Mouse (Mus musculus) central nervous system, embryonic 11.5 days (tissue): ENCODE results near the gene Elavl4. TPM values are rescaled to one million over a fixed set of nuclear protein-coding genes. Genes with fewer than 3 reads are reported as not detected.

Source experiments
- polyA plus RNA-seq: library from polyadenylated mRNA; depleted of rRNA; stranded (reverse); fragments of >200 nt; gene quantifications from 2 replicates; pipeline ENCODE4 v1.2.3, GENCODE M21; 2012; rRNA removed

The Elavl4 gene
- 57.4 and 63.5 TPM in 2 replicates for polyA plus RNA-seq

DNA sequence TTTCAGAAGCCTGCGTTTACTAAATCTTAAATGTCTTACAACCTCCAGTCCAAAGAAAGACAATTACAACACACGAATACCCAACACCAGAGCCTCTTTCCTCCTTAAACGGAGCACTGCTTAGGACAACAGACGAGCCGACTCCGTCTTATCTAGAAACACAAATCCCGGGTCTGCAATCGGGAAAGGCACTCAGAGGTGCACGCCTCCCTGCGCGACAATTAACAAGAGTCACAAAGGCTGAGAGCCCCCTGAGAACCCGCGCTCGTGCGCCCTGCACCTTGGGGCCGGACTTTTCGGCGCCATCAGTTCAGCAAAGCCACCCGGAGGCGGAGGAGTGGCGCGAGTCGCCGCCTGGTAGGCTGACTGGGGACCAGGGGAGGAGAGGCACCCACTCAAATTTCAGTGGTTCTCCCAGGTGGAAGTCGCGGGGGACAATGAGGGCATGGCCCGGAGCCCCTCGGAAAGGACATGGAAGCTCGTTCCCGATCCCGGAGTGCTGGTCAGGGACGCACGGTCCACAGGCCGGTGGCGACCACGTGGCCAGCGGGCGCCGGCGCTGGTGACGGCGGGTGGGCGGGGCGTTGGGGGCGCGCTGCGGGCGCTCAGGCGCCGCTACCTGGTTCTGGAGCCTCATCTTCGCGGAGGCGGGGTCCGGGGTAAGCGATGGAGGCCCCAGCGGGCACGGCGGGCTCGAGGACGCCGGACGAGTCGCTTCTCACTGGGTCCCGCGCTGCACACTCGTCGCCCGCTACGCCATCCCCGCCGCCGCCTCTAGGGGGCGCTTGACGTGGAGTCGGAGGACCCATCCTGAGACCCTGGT, at the start of gene Elavl4:
Elavl4 (minus strand) TSS at position 732 of the 823 bp plus-strand sequence.

DNA sequence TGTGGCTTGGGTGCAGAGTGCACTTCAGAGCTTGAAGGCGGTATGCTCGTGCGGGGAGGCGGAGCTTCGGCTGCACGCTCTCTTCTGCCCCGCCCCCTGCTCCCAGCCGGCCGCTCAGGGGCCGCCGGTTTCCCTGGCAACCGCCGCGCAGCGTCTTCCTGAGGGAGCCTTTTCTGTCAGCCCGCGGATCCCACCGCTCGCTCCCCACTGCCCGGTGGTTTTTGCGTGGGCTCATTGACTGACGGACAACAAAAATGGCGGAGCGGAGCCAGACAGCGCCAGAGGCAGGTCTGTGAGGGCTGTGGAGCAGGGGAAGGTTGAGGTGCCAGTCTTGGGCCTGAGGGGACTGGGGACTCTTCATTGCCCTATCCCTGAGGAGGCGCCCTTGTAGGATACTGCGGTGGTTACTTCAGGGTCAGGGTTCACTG, 45.9 kb upstream of the Elavl4 start, which contains the start of gene Agbl4:
Agbl4 (plus strand) TSS at position 44 of the 428 bp plus-strand sequence.

Other genes with a start within 250 kb of the Elavl4 start
- gene Agbl4, start 45.8 kb upstream of the Elavl4 start, polyA plus RNA-seq: 0.52 and 0.72 TPM in 2 replicates